Mouse (Mus musculus): ENCODE measurements around the gene Adgra1.

The Adgra1 gene

DNA sequence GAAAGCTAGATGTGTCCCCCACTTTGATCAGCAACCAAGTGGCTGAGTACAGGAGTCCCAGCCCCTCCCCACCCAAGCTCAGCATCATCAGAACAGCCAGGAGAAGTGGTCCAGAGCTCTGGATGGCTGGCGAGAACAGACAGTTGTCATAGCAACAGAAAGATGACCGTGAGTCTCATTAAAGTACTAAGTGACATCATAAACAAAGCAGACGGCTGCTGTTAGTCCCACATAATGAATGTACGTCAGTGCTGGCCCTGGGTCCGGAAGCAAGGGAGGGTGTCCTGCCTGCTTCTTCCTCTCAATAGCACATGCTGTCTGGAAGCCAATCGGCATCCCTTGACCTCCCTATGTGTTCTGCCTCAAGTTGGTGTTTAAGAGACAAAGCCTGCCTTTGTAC, 16.2 kb downstream of the Adgra1 start:
- no peak for DNase-seq (ENCODE audit: low spot score in 2 of 2)

DNA sequence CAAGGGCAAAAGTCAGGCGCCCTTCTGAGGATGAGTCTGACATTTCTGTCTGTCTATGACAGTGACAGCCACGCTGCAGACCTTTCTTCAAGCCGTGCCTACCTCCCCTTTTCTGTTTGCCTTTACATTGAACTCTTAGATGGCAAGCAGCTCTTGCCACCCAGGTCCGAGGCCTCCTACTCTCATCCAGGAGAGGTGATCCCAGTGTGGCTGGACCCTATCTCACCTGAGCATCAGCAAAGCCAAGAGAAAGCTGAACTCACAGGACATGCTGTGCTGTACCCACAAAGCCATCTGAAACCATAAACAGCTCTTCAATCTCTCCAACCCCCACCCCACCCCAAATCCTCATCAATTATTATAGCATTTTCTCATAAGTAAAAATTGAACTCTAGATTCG, 16.7 kb downstream of the Adgra1 start:
- no peak for DNase-seq (ENCODE audit: low spot score in 2 of 2)

GRCm38 (mm10) chr7:139851098-139851497, 17.1 kb downstream of the Adgra1 start:
- DNase-seq (ENCODE audit: low spot score in 2 of 2), result no peak

- no peak for DNase-seq (ENCODE audit: low spot score in 2 of 2)
These were observed 21.3 kb downstream of the Adgra1 start for GRCm38 (mm10) chr7:139855261-139855660.

DNA sequence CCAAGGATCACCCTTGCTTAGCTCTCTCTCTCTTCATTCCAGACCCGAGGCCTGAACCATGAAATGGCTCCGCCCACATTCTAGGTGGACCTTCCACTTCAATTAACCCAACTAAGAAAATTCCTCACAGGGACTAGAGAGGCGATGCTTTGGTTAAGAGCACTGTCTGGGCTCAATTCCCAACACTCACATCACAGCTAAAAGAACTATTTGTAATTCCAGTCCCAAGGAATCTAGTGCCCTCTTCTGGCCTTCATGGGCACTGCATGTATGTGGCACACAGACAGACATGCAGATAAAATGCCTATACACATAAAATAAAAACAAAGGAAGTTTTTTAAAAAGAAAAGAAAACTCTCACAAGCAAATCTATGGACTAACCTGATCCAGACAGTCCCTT, 27.4 kb downstream of the Adgra1 start:
- DNase-seq (ENCODE audit: low spot score in 2 of 2), result no peak

- no peak for DNase-seq (ENCODE audit: low spot score in 2 of 2)
These were observed 29.1 kb downstream of the Adgra1 start for GRCm38 (mm10) chr7:139863076-139863475.

- DNase-seq (ENCODE audit: low spot score in 2 of 2), result no peak
These were observed 30.3 kb downstream of the Adgra1 start for GRCm38 (mm10) chr7:139864253-139864652.

GRCm38 (mm10) chr7:139864871-139865270, 30.9 kb downstream of the Adgra1 start:
- DNase-seq (ENCODE audit: low spot score in 2 of 2), result no peak

DNA sequence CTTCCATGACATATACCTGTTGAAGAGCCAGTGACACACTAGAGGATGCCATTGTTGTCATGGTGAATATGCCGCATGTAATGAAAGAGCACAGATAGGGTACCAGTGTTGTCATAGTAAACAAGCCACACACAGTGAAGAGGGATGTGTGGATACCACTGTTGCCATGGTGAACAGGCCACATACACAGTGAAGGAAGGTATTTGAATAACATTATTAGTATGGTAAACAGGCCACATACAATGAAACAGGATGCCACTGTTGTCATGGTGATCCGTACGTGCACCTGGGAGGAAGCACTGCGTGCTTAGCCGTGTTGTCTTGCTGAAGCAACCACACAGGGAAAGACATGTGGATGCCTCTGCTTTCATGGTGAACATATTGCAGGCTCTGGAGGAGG, 37.0 kb downstream of the Adgra1 start:
- DNase-seq (ENCODE audit: low spot score in 2 of 2), result no peak

DNA sequence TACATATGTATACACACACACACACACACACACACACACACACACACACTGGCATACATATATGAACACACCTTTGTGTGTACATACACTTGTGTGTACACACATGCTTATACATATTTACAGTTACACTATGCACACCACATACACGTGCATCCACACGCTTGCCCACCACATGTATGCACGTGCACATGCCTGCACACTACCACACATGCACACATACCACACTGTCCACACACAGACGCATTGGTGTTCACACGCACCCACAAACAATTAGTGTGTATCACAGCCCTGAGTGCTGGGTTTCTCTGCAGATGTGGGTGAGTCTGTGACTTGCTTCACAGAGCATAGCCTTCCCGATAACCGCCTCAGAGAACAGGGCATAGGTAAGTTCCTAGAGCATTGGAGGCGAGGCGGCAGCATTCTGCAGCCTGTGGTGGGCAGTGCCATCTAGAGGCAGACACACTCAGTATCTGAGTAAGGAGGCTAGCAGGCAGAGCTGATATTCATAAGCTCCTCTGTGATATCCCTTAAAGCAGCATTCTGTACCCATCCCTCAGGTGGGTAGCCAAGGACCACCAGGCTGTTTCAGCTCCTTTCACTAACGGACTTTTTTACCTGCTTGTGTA, 43.3 kb downstream of the Adgra1 start:
- no peak for DNase-seq (ENCODE audit: low spot score in 2 of 2)

DNA sequence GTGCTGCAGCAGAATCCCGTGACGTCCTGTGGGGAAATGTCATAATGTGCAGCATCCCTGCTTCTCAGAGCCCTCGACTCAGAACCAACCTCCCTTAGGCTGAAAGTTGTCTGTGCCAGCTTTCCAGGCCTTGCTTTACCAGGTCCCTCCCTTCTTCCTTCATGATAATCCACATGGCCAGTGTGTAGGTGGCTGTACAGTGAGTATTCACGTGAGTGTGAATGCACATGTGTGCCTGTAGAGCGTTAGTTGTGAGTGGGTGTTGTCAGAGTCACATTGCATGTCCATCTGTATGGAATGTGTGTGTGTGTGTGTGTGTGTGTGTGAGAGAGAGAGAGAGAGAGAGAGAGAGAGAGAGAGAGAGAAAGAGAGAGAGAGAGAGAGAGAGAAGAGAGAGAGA, 44.1 kb downstream of the Adgra1 start:
- DNase-seq (ENCODE audit: low spot score in 2 of 2), result no peak

- no peak for DNase-seq (ENCODE audit: low spot score in 2 of 2)
These were observed 44.6 kb downstream of the Adgra1 start for GRCm38 (mm10) chr7:139878621-139879020.

DNA sequence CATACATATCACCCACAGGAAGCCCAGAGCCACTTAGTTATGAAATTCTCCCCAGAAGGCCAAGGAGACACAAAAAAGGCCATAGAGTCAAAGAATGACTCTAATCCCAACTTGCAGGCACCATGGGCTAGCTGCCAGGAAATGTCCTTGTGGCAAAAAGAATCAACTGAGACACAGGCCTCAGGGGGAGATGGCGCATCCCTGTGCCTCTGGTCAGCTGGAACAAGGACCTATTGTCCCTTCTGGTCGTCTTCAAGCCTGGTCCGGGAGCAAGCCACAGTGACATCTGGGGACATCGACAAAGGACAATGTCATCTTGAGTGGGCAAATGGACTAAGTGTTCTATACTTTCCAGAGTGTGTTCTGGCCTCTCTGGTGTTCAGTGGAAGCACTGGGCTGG, 49.6 kb downstream of the Adgra1 start:
- no peak for DNase-seq (ENCODE audit: low spot score in 2 of 2)

- DNase-seq (ENCODE audit: low spot score in 2 of 2), result no peak
These were observed 57.8 kb downstream of the Adgra1 start for GRCm38 (mm10) chr7:139891779-139892178.

GRCm38 (mm10) chr7:139894655-139895557, 60.9 kb downstream of the Adgra1 start, which contains the start of gene Kndc1:
Gene Kndc1, plus strand, starts transcription at chr7:139894696.
- no peak for DNase-seq (ENCODE audit: low spot score in 2 of 2)

DNA sequence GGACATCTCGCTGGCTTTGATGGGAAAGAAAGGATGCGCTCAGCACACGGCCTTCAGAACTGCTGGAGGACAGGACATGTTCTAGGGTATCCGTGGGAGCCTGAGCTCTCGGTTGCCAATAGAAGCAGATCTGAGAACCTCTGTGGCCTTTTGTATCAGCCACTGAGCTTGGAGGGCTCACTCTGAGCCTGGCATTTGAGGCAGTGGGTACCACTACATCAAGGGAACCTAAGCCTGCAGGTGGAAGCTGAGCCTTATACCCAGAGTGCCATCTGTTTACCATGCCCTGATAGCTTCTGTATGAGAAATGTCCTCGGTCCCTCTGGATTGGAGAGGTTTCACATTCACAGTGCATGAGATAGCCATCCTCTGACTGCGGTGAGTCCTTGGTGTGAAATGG, 62.3 kb downstream of the Adgra1 start:
- no peak for DNase-seq (ENCODE audit: low spot score in 2 of 2)

DNA sequence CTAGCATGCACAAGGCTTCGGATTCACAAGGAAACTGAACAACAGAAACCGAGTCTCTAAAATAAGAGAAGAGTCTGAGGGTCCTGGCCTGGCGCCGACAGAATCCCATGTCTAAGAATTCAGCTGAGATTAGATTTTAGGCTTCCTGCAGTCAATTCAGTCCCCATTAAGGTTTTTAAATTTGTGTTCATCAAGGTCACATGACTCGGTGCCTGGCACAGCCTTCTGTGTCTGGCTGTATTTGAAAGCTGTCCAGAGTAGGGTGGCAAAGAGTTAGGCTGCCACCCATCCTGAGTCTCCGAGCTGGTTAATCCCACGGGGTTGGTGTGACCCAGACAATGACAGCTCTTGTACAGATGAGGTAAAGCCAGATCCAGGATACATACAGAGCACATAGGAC, 62.8 kb downstream of the Adgra1 start:
- no peak for DNase-seq (ENCODE audit: low spot score in 2 of 2)

- no peak for DNase-seq (ENCODE audit: low spot score in 2 of 2)
These were observed 64.6 kb downstream of the Adgra1 start for GRCm38 (mm10) chr7:139898606-139899005.

GRCm38 (mm10) chr7:139899505-139899904, 65.5 kb downstream of the Adgra1 start:
- DNase-seq (ENCODE audit: low spot score in 2 of 2), result no peak

- DNase-seq (ENCODE audit: low spot score in 2 of 2), result no peak
These were observed 66.5 kb downstream of the Adgra1 start for GRCm38 (mm10) chr7:139900456-139900855.

GRCm38 (mm10) chr7:139900896-139901295, 66.9 kb downstream of the Adgra1 start:
- no peak for DNase-seq (ENCODE audit: low spot score in 2 of 2)

GRCm38 (mm10) chr7:139901981-139902380, 68.0 kb downstream of the Adgra1 start:
- no peak for DNase-seq (ENCODE audit: low spot score in 2 of 2)

DNA sequence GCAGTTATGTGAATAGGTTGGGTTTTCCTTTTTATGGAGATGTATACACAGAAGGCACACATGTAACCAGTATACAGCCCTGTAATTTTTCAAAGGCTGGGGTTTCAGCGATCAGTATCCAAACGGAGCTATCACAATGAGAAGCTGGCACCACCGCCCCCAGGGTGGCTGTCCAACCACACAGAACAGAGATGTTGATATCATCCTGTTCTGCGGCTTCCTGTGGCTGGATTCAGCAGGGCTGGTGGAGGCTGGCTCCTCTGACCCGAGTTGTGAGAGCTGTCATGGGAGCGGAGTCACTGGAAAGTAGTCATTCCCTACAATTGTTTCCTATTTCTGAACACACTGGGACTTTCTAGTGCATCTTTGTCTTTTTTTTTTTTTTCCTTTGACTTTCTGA, 71.3 kb downstream of the Adgra1 start:
- no peak for DNase-seq (ENCODE audit: low spot score in 2 of 2)

Measured in spleen, postnatal 36 days (tissue).